Mouse (Mus musculus) lung, adult 10 weeks (tissue): ENCODE data around the gene Hhipl2. TPM values are rescaled to one million over a fixed set of nuclear protein-coding genes. Genes with fewer than 3 reads are reported as not detected.

ENCODE experiments used
- polyA plus RNA-seq: library from polyadenylated mRNA; stranded (reverse); fragments of 350-450 nt; fragmentation: Illumina TruSeq; extraction: RNeasy Lipid Tissue Mini Kit (QIAGEN cat#74804); gene quantifications from one replicate; pipeline ENCODE4 v1.2.3, GENCODE M21; 2014; ENCODE audit warnings: low read depth, low replicate concordance; ENCODE audit not compliant: insufficient read depth

Gene Hhipl2
- not detected for polyA plus RNA-seq

GRCm38 (mm10) chr1:183417873-183418272 lies at the start of gene Hhipl2:
Gene Hhipl2, plus strand, starts transcription at chr1:183418215.

DNA sequence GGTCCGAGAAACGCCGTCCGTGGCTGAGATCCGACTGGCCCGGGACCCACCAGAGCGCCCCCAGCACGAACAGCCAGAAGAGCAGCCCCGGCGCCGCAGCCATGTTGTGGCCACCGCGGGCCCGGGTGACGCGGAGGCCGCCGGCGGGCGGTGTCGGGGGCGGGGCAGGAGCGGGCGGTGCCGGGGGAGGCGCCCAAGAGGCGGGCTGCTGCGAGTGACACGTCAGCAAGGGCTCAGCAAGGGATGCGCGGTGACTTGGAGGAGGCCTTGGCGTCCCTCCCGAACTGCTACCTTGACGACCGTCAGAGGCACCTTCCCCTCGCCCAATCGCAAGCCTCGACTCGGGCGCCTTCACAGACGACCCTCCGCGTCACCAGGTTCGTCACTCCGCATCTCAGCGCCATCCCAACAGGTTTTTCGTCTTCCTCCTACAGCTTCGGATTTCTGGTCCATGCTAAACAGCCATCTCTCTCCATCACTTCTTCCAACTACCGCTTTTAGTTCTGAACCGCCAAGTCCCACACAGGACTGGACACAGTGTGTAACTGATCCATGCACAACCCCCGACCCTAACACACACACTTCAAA lies 48.5 kb upstream of the Hhipl2 start, which contains the start of gene Mia3:
Gene Mia3, minus strand, starts transcription at position 127 of the 588 bp plus-strand sequence.

DNA sequence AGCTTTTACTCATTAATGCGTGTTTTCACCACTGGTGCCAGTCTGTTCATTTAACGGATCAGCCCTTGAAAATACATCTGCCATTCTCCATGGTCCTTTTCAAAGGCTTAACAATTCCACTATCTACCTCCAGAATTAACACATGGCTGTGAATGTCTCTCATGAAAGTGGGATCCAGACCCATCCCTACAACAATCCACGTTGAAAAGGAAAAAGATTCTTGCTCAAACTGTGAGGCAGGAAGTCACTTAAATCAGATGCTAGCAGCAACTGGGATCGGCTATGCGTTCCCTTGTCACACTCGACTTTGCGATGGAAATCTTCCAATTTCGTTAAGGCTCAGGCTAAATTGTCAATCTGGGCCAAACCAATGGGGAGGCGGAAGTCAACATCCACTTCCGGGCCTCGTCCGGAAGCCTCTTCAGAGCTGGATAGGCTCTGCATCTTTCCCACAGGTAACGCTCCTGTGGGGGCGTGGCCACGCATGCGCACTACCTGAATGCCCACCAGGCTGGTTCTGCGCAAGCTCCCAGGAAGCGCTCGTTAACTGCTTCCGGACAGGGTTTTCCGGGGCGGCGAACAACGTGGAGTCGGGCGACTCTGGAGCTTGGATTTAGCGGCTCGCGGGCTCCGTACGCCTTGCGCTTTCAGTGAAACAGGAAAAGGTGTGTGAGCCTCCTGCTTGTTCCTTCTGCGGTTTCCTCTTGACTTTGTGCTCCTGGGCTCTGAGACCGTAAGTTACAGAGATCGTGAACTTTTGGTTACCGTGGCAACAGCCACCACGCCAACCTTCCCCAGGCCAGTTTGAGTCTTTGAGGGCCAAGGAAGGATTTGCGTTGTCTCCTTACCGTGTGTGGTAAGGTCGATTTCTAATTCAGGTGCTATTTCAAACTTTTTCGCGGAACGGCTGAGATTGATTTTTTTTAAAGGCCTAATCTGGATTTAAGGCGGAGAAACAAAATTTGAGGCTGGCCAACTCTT lies 29.3 kb upstream of the Hhipl2 start, which contains the start of gene Taf1a:
Gene Taf1a, plus strand, starts transcription at position 556 of the 981 bp plus-strand sequence.

Other genes with a start within 250 kb of the Hhipl2 start
- gene Disp1, start 196.7 kb upstream of the Hhipl2 start, polyA plus RNA-seq = 1.6 TPM
- gene Aida, start 121.6 kb upstream of the Hhipl2 start, polyA plus RNA-seq = 42.6 TPM
- gene Brox, start 120.9 kb upstream of the Hhipl2 start, polyA plus RNA-seq = 20.5 TPM
- gene Mia3, start 48.7 kb upstream of the Hhipl2 start, polyA plus RNA-seq = 55.7 TPM
- 14.1 TPM for gene Taf1a, start 29.2 kb upstream of the Hhipl2 start, polyA plus RNA-seq